Mouse (Mus musculus) v-Abl transformed pro-B cells (cell line): ENCODE results near the gene Skida1.

Source experiments
- in situ Hi-C, 2 experiments: fragments of 400-800 bp; cut with MboI; formaldehyde crosslinking; loops; one replicate each; pipeline ENCODE4 v1.15.1; 2025; ENCODE audit not compliant: unreplicated experiment in 2 of 2

Skida1 gene

DNA sequence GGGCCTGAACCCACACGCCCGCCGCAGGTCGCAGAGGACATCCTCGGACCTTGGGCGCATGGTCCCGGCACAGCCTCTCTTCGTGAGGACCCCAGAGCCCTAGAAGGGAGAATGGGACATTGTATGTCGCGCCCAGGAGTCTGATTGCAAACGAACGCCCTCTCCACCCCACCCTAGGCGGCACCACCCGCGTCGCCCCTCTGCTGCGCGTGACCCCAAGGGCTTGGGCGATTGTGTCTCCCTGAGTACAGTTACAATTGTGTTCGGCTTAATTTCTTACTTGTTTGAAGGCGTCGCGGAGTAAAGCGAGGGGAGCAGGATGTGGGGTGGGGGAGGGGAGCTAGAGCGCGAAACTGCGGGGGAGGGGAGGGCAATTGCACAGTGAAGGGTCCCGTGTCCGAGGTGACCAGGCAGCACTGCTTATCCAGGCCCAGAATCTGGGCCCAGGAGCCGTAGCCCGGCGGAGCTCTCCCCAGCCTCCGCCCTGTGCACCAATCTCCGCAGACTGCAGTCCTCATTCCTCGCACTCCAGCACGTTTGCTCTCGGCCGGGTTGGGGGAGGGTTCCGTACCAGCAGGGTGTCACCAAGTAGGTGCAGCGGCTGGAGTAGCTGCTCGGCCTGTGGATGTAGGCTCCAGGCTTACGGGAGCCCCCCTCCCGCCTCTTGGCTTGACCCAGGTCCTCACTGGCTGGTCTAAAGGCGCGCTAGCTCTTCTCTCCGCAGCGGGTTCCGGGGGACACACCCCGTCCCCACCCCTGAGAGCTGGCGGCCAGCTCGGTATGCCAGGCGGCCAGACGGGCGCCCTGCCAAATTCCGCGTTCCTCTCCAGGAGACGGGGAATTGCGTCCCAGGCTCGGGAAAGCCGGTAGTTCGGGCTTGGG is 20.5 kb downstream of the Skida1 start:
- in situ Hi-C loops: loop anchor here (5.0 to 25.0 kb wide), 5 partner anchors 179 to 646 kb away; partner anchors contain the start of genes Bmi1 (in 1 of the 2) and Commd3 (in 1 of the 2)

GRCm38 (mm10) chr2:18027448-18028139 is 21.3 kb downstream of the Skida1 start:
- in situ Hi-C loops: loop anchor here (5.0 to 25.0 kb wide), 5 partner anchors 180 to 647 kb away; partner anchors contain the start of genes Bmi1 (in 1 of the 2) and Commd3 (in 1 of the 2)

GRCm38 (mm10) chr2:18026116-18026947 is 22.5 kb downstream of the Skida1 start:
- in situ Hi-C loops: loop anchor here (5.0 to 25.0 kb wide), 5 partner anchors 181 to 648 kb away; partner anchors contain the start of genes Bmi1 (in 1 of the 2) and Commd3 (in 1 of the 2)

GRCm38 (mm10) chr2:18025781-18026115 is 23.1 kb downstream of the Skida1 start:
- in situ Hi-C loops: loop anchor here (5.0 to 25.0 kb wide), 5 partner anchors 182 to 649 kb away; partner anchors contain the start of genes Bmi1 (in 1 of the 2) and Commd3 (in 1 of the 2)

GRCm38 (mm10) chr2:18025116-18025515 is 23.7 kb downstream of the Skida1 start:
- in situ Hi-C loops: loop anchor here (5.0 to 25.0 kb wide), 5 partner anchors 182 to 650 kb away; partner anchors contain the start of genes Bmi1 (in 1 of the 2) and Commd3 (in 1 of the 2)

DNA sequence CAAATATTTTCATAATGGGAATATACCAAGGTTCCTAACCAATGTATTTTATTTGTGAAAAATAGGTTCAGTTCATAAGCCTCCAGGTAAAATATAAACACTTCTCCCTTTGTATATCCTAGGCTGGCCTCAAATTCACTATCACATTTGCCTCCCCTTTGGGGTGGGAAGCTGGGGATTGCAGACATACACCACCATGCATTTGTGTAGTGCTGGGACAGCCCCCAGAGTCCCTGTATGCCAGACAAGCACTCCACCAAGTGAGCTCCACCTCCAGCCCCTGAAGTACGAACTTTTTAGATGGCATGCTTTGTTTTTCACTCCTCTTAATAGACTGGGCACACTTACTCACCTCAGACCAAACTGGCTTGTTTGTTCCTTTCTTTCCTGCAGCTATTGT is 26.0 kb downstream of the Skida1 start:
- in situ Hi-C loops: loop anchor here (10.0 to 25.0 kb wide), 3 partner anchors 362 to 1264 kb away; partner anchors contain the start of genes Bmi1 (in 1 of the 2) and Commd3 (in 1 of the 2)

DNA sequence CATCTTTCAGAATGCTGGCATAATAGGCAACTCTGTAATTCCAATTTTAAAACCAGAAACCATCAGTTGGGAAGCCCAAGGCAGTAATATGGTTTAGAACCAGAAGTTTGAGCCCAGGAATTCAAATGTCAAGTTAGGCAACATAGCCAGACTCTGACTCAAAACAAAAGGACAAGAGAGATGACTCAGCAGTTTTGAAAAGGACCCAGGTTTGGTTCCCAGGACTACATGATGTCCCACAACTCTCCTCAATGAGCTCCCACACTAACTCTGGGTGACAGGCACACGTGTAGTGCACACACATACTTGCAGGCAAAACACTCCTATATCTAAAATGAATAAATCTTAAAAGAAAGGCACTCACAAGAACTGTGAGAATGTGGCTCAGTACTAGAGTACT is 29.7 kb downstream of the Skida1 start:
- in situ Hi-C loops: loop anchor here in 1 of 2 experiments (25.0 kb wide), 1 partner anchor 1268 kb away; no protein-coding TSS in a partner anchor

DNA sequence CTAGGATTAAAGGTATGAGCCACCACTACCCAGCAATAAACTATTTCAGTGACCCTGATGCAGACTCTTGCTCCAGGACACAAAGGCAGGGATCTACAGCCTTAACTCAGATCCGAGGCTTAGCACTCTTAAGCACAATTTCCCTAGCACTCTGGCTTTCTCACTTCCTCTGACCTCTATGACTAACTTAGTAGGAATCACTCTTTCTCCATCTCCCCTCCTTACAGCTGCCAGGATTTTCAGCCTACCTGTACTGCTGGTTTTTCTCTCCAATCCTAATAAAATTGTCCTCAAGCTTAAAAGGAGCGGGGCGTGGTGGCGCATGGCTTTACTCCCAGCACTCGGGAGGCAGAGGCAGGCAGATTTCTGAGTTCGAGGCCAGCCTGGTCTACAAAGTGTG is 31.5 kb downstream of the Skida1 start:
- in situ Hi-C loops: loop anchor here in 1 of 2 experiments (25.0 kb wide), 1 partner anchor 1270 kb away; no protein-coding TSS in a partner anchor

GRCm38 (mm10) chr2:18016639-18017038 is 32.2 kb downstream of the Skida1 start:
- in situ Hi-C loops: loop anchor here in 1 of 2 experiments (25.0 kb wide), 1 partner anchor 1271 kb away; no protein-coding TSS in a partner anchor

DNA sequence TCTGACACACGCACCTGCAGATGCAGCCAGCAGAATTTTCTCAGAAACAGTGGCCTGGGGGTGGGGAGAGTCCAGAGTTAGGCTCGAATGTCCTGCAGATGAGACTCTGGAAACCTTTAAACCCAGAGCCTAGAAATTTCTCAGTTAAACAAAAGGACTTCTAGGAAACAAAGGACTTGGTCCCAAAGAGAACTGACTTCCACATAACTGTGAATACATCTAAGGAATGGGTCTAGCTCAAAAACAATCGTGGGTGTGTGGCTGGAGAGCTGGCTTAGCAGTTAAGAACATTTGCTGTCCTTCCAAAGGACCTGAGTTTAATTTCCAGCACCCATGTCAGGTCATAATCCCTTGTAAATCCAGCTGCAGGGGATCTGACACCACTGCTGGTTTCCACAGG is 33.3 kb downstream of the Skida1 start:
- in situ Hi-C loops: loop anchor here in 1 of 2 experiments (25.0 kb wide), 1 partner anchor 1272 kb away; no protein-coding TSS in a partner anchor

- in situ Hi-C loops: loop anchor here in 1 of 2 experiments (25.0 kb wide), 1 partner anchor 1274 kb away; no protein-coding TSS in a partner anchor
These were observed 36.0 kb downstream of the Skida1 start for GRCm38 (mm10) chr2:18012866-18013265.

GRCm38 (mm10) chr2:18011226-18011625 is 37.6 kb downstream of the Skida1 start:
- in situ Hi-C loops: loop anchor here in 1 of 2 experiments (25.0 kb wide), 1 partner anchor 1276 kb away; no protein-coding TSS in a partner anchor

GRCm38 (mm10) chr2:18005137-18005536 is 43.7 kb downstream of the Skida1 start:
- in situ Hi-C loops: loop anchor here in 1 of 2 experiments (25.0 kb wide), 1 partner anchor 1282 kb away; no protein-coding TSS in a partner anchor

- in situ Hi-C loops: loop anchor here in 1 of 2 experiments (25.0 kb wide), 1 partner anchor 1283 kb away; no protein-coding TSS in a partner anchor
These were observed 44.6 kb downstream of the Skida1 start for GRCm38 (mm10) chr2:18004286-18004685.

DNA sequence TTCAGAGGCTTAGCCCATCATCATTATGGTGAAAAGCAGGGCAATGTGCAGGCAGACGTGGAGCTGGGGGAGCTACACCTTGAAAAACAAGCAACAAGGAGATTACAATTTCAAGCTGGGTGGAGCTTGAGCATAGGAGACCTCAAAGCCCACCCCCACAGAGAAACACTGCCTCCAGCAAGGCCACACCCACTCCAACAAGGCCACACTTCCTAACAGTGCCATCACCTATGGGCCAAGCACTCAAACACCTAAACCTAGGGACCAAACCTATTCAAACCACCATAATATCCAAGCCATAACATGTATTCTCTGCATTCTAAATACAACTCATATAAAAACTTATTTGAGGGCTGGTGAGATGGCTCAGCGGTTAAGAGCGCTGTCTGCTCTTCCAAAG is 46.5 kb downstream of the Skida1 start:
- in situ Hi-C loops: loop anchor here in 1 of 2 experiments (25.0 kb wide), 1 partner anchor 1285 kb away; no protein-coding TSS in a partner anchor

- in situ Hi-C loops: no loop called here
These were observed 52.0 kb downstream of the Skida1 start, which contains the start of gene H2al2a for GRCm38 (mm10) chr2:17996858-17997257. Gene H2al2a (minus strand): TSS chr2:17996958.
